Mouse (Mus musculus): ENCODE results near the gene Dph1.

- no peak for TF ChIP-seq CTCF (IDR thresholded peaks at IDR 0.05; ENCODE audit: low read depth, low read length)
- no peak for TF ChIP-seq EP300 (IDR thresholded peaks at IDR 0.05; ENCODE audit: insufficient read depth, low read depth, low read length)
Measured at GRCm38 (mm10) chr11:75155985-75156384, 35.1 kb downstream of the Dph1 start.
